Mouse (Mus musculus): Measurements from ENCODE around the gene Xbp1.
"Not testable (repeated sequence)": the region's sequence is repeated elsewhere in the genome, so short reads cannot be mapped to it uniquely, and the experiment has no call there.

Gene Xbp1

GRCm38 (mm10) chr11:5502351-5503051, 18.0 kb upstream of the Xbp1 start:
- in situ Hi-C loops (cut with MseI, MboI) = no loop called here

GRCm38 (mm10) chr11:5505856-5506575, 14.4 kb upstream of the Xbp1 start:
- in situ Hi-C loops (cut with MseI, MboI) = no loop called here

- in situ Hi-C loops (cut with MseI, MboI) = no loop called here
Measured at GRCm38 (mm10) chr11:5509215-5510098, 11.0 kb upstream of the Xbp1 start.

GRCm38 (mm10) chr11:5510099-5510391, 10.4 kb upstream of the Xbp1 start:
- in situ Hi-C loops (cut with MseI, MboI) = no loop called here

- in situ Hi-C loops (cut with MseI, MboI) = not testable (repeated sequence)
Measured at GRCm38 (mm10) chr11:5510686-5511085, 9.8 kb upstream of the Xbp1 start.

DNA sequence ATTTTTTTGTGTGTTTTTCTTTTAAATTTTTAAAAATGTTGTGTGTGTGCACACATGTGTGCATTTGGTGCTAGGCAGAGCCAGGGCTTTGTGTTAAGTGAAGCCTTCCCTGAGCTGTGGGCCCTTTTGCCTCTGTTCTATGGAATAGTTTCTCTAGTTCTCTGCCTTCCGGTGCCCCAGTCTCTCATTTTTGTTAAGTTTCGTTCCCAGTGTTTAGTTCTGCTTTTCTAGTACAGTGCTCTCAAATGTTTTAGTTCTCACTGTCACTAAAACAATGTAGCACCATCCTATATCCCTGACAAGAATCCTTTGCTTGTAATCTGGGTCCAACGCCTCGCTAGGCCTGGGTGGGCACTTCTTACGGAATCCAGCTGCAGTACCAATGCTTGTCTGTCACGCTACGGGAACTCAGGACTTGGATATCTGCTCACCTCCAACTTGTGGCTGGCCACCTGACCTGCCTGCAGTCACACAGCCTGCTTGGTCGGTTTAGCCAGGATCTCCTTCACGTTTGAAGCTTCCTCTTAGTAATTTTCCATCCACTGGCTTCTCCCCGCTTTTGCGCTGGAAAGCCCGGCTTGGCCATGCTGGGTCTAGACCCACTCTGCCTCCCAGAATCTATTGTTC, 8.2 kb upstream of the Xbp1 start:
- in situ Hi-C loops (cut with MseI, MboI) = no loop called here

GRCm38 (mm10) chr11:5512961-5513360, 7.5 kb upstream of the Xbp1 start:
- in situ Hi-C loops (cut with MseI, MboI) = no loop called here

DNA sequence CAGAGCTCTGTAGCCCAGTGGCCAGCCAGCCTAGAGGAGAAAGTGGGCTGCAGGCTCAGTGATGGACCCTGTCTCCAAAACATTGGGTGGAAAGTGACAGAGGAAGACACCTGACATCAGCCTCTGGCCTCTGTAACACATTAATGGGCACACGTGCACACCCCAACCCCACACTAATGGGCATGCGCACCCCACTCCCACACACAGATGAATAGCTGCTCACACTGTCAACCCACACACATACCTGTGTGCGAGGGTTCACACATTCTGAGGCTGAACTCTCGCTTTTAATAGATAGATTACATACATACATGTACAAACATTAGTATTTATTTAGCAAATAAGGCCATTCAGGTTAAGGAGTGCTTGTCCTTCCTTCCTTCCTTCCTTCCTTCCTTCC, 6.4 kb upstream of the Xbp1 start:
- in situ Hi-C loops (cut with MseI, MboI) = no loop called here

- in situ Hi-C loops (cut with MseI, MboI) = no loop called here
Measured at GRCm38 (mm10) chr11:5515196-5515595, 5.3 kb upstream of the Xbp1 start.

DNA sequence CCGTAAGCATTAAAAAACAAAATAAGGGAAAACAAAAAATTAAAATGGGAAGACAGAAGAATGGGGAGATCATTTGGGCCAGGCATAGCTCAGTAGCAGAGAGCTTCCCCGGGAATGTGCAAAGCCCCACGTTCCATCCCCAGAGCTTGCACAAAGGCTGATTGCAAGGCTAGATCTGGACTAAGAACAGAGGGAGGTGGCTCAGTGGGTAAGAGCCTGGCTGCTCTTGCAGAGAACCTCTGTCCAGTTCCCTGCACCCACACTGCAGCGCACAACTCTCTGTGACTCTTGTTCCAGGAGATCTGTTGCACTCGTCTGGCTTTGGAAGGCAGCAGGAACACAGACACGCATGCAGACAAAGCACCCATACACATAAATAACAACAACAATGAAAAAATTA, 4.8 kb upstream of the Xbp1 start:
- in situ Hi-C loops (cut with MseI, MboI) = no loop called here

GRCm38 (mm10) chr11:5516151-5516550, 4.3 kb upstream of the Xbp1 start:
- in situ Hi-C loops (cut with MseI, MboI) = no loop called here

- in situ Hi-C loops (cut with MseI, MboI) = no loop called here
Measured at GRCm38 (mm10) chr11:5516617-5517016, 3.8 kb upstream of the Xbp1 start.

DNA sequence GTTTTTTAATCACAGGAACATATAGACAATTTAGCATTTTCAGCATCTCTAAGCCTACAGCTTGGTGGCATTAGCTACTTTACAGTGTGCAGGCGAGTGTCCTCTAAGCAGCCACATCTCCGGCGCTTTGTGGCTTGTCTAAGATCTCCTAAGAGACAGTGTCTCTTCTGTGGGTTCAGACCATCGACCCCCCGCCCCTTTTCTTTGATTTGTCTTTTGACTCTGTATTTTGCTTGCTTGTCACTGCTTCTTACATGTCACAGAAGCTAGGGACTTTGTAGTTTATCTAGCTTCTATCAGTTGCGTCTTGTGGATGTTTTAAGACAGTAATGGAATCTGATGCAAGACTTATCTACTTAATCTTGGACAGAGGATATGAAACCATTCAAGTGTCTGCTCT, 3.1 kb upstream of the Xbp1 start:
- in situ Hi-C loops (cut with MseI, MboI) = no loop called here

- in situ Hi-C loops (cut with MseI, MboI) = no loop called here
Measured at GRCm38 (mm10) chr11:5519681-5520080, 778 bp upstream of the Xbp1 start.

- in situ Hi-C loops (cut with MseI, MboI) = no loop called here
Measured at GRCm38 (mm10) chr11:5521266-5521515, 732 bp downstream of the Xbp1 start.

- in situ Hi-C loops (cut with MseI, MboI) = no loop called here
Measured at GRCm38 (mm10) chr11:5521516-5522291, 1.2 kb downstream of the Xbp1 start.

- in situ Hi-C loops (cut with MseI, MboI) = no loop called here
Measured at GRCm38 (mm10) chr11:5522798-5523415, 2.4 kb downstream of the Xbp1 start.

DNA sequence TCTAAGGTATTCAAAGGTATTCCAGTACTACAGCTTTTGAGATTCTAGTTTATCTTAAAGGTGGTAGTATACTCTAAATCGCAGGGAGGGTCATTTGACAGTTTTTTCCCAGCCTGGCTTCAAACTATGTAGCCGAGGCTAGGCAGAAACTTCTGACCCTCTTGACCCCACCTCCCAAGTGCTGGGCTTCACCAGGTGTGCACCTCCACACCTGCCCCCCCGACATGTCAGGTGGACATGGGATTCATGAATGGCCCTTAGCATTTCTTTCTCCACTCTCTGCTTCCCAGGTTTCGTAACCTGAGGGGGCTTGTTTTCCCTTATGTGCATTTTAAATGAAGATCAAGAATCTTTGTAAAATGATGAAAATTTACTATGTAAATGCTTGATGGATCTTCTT, 5.0 kb downstream of the Xbp1 start:
- in situ Hi-C loops (cut with MseI, MboI) = no loop called here

DNA sequence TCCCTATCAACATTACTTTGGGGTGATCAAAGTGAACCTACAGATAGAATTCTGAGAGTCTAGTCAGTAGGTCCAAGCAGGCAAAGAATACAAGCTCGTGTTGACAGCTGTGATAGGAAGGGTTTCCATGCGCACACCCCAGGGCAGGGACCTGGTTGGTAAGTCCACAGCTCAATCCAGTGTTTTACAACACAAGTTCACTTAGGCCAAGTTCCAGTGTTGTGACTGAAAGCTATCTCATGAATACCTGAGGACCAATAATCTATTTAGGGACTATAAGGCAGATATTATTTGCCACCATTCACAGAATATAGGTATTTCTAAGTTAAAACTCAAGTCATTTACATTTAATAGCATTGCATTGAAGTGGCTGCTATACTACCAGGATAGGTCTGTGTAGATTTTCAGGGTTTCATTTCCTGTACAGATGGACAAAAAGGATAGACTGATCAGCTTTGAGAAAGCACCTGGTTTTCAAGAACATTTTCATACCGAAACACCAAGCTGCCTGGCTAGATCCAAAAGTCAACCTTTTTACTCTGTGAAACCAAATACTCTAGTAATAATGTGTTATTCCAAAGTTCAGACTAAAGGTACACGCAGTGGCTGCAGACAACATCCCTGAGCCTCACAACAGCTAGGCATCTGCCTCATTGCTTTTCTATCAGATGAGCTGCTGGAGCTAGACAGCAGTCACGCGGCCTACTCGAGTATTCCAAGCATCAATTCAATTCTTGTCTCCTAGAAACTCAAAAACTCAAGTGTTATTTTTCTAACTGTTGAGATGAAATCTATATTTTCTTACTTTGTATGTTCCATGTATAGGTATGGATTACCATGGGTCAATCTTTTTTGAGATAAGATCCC, 6.3 kb downstream of the Xbp1 start:
- in situ Hi-C loops (cut with MseI, MboI) = no loop called here

DNA sequence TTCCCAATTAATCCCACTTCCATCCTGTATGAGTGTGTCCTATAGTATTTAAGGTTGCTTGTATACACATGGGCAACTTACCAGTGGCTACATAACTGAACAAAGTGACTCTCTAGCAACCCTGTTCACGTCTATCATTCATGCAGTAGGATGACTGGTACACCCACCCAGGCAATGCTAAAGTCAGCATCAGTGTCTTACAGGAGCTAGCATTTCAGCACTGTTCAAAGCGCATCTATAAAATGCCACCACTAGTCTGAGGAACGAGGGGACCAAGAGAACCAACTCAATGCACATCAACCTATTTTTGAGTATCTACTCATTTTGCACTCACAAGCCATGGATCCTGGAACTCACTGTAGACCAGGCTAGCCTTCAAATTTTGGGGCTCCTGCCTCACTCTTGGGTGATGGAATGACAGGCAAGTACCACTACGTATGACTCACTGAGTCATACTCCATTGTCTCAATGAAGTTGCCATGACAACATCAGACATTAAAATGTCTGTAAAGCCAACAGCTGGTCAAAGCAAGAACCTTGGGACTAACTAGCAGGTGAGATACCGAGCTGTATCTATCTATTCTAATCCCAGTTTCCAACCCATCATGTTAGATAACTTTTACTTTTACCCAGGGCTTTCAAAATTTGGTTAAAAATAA, 7.5 kb downstream of the Xbp1 start:
- in situ Hi-C loops (cut with MseI, MboI) = no loop called here
